Mouse (Mus musculus): ENCODE data around the gene Hnrnpf.

DNA sequence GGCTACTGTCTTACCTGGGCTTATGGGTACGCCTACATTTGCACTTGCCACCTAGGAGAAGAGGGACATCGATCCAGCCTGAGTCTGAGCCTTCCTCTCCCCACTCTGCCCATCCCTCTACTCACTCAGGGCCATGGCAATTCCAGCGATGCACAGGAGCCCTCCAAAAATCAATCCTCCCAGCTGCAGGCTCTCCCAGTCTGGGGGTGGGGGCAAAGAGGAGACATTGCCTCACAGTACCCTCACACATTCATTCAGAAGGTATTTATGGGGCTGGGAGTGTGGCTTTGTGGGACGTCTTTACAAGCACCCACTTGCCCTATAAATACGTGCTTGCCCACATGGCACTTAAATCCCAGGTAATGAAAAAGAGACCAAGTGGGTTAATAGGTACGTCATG lies 34.2 kb downstream of the Hnrnpf start:
- TF ChIP-seq POLR2A (IDR thresholded peaks at IDR 0.05; ENCODE audit: low read depth, low read length) = no peak
- no peak for TF ChIP-seq CTCF (conservative IDR thresholded peaks at IDR 0.05; ENCODE audit: insufficient read depth, insufficient read length, low read depth, low read length)

Measured in kidney, adult 2 months (tissue).